Mouse (Mus musculus): ENCODE measurements around the gene Rbfox2. TPM values are rescaled to one million over a fixed set of nuclear protein-coding genes. Genes with fewer than 3 reads are reported as not detected.
"Not testable (repeated sequence)": the region's sequence is repeated elsewhere in the genome, so short reads cannot be mapped to it uniquely, and the experiment has no call there.

The Rbfox2 gene
- polyA plus RNA-seq, 1 experiment from 2014 or later: 118 TPM

DNA sequence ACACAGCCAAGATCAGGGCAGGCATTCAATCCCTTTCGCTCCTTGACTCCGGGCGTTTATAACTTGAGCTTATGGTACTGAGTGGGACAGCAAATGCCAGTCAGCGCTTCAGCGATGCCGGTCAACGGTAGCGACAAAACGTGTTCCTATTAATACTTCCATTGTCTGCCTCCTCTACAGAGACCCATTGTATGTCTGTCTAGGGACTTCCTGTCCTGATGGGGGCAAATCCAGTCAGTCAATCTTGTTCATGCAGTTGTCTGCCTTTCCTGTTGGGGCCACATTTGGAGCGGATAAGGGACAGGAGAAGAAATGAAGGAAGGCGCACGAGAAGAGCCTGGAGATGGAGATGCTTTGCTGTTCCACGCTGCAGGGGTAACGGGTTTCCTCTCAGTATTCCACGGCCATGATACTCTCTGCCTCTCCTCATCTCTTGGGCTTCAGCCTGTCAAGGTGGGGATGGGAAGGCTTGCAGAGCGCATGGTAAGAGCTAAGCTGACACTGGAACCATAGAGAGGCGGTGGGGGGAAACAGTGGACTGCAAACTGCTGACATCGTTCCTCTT, 36.2 kb upstream of the Rbfox2 start:
- Histone ChIP-seq H3K9me3 (no peaks in the 10 kb centered on the region), H3K36me3 (no peaks in the 10 kb centered on the region), H3K4me1 (peaks cover 18% of the 10 kb centered on the region), H3K4me3 (peak overlapping the region; percentile 23), H3K4me2 (replicated peaks) (peak overlapping the region; percentile 51), H3K27ac (replicated peaks) (peak overlapping the region; percentile 49), H3K27me3 (peaks cover 3% of the 10 kb centered on the region), H3K9ac (replicated peaks) (peak overlapping the region; percentile 43; the same call in 1 of the 2 replicates)
- 33% methylated on average over 18 of the region's 18 CpGs for WGBS
- 0 out of 2 replicates have a peak, but pooled peaks have one; percentile 19 for ATAC-seq (ENCODE audit: low FRiP score, low read depth)

DNA sequence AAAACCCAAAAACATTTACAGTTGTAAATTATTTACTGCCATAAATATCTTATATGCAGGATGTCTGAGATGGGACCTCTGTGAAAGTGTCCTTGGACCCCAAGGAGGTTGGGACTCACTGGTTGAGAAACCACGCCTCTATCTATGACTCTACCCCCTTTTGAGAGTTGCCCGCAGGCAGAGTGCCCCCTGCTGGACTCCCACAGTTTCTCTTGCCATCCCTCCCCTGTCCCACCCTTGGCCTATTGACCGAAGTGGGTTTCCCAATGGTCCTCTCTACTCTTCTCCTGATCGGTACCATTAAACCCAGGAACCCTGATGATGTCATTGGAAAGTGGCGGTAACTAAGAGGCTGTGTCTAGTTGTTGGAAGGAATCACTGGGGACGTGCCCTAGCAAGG, 35.2 kb upstream of the Rbfox2 start:
- no peak overlapping the region for H3K4me2 ChIP-seq (replicated peaks)
- H3K9me3 ChIP-seq: no peaks in the 10 kb centered on the region
- H3K4me3 ChIP-seq: no peak overlapping the region
- H3K36me3 ChIP-seq: no peaks in the 10 kb centered on the region
- WGBS: 91% methylated on average over 6 of the region's 6 CpGs
- no peak for ATAC-seq (ENCODE audit: low FRiP score, low read depth)
- H3K27ac ChIP-seq (replicated peaks): no peak overlapping the region
- H3K9ac ChIP-seq (replicated peaks): no peak overlapping the region
- H3K27me3 ChIP-seq: peaks cover 3% of the 10 kb centered on the region
- peaks cover 18% of the 10 kb centered on the region for H3K4me1 ChIP-seq

DNA sequence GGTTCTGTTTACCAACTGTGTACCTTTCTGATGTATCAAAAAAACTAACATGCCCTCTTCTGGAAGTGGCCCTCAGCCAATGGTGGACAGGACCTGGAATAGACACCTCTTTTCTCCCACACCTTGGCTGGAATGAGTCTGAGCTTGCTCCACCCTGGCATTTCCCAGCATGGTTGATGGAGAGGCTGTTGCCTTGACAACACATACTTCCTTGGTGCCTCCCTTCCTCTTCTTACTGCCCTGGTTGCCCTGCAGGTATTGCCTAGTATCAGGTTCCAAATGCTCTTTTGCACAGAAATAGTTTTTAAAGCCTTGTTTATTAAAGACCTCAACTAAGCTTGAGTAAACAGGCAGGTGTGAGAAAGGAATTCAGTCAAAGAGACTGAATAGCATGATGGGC, 33.8 kb upstream of the Rbfox2 start:
- Histone ChIP-seq H3K36me3 (no peaks in the 10 kb centered on the region), H3K9me3 (no peaks in the 10 kb centered on the region), H3K4me2 (replicated peaks) (no peak overlapping the region), H3K27ac (replicated peaks) (no peak overlapping the region), H3K27me3 (peaks cover 3% of the 10 kb centered on the region), H3K4me3 (no peak overlapping the region), H3K4me1 (peaks cover 31% of the 10 kb centered on the region), H3K9ac (replicated peaks) (no peak overlapping the region)
- ATAC-seq (ENCODE audit: low FRiP score, low read depth): no peak

DNA sequence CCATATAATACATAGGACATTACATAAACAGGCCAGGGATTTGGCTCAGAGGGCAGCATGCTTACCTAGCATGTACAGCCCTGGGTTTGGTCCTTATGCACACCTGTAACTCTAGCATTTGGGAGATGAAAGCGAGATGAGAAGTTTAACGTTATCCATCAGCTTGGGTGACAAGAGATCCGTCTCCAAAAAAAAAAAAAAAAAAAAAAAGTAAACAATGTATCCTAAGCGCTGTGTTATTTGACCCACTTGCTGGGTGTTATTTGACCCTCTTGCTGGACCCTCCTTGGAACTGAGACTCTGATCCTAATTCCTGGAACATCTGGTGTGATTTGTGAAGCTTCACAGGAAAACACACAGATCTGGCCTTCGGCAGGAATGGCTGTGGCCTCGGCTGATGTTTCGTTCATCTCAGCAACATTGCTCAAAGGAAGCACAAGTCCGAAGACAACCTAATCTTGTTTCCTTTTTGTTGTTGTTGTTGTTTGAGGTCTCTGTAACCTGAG, 32.2 kb upstream of the Rbfox2 start:
- 81% methylated on average over 8 of the region's 8 CpGs for WGBS
- ATAC-seq (ENCODE audit: low FRiP score, low read depth): no peak
- H3K27me3 ChIP-seq: peaks cover 3% of the 10 kb centered on the region
- H3K4me3 ChIP-seq: no peak overlapping the region
- H3K4me1 ChIP-seq: peaks cover 26% of the 10 kb centered on the region
- no peak overlapping the region for H3K27ac ChIP-seq (replicated peaks)
- H3K9me3 ChIP-seq: no peaks in the 10 kb centered on the region
- no peak overlapping the region for H3K9ac ChIP-seq (replicated peaks)
- H3K4me2 ChIP-seq (replicated peaks): no peak overlapping the region
- no peaks in the 10 kb centered on the region for H3K36me3 ChIP-seq

DNA sequence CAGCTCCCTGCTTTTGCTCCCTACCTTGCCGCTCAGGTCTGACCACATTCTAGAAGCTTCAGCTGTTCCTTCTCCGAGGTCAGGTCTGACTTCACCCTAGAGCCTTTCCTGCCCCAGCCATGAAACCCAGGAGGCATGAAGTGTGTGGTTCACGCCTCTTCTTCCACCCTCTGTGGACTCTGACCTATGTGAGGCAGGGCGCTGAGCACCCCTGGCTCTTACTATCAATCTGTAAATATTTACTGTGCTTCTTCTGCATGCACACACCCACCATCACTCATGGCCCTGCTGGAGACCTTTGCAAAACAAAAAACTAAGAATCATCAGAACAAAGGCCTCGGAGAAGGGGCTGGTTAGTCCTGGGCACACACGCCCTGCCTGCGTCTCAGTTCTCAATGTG, 31.6 kb upstream of the Rbfox2 start:
- peaks cover 3% of the 10 kb centered on the region for H3K27me3 ChIP-seq
- H3K4me2 ChIP-seq (replicated peaks): no peak overlapping the region
- no peak overlapping the region for H3K27ac ChIP-seq (replicated peaks)
- H3K36me3 ChIP-seq: no peaks in the 10 kb centered on the region
- 77% methylated on average over 7 of the region's 7 CpGs for WGBS
- H3K9me3 ChIP-seq: no peaks in the 10 kb centered on the region
- H3K4me1 ChIP-seq: peaks cover 20% of the 10 kb centered on the region
- no peak overlapping the region for H3K4me3 ChIP-seq
- H3K9ac ChIP-seq (replicated peaks): no peak overlapping the region
- ATAC-seq (ENCODE audit: low FRiP score, low read depth): no peak

DNA sequence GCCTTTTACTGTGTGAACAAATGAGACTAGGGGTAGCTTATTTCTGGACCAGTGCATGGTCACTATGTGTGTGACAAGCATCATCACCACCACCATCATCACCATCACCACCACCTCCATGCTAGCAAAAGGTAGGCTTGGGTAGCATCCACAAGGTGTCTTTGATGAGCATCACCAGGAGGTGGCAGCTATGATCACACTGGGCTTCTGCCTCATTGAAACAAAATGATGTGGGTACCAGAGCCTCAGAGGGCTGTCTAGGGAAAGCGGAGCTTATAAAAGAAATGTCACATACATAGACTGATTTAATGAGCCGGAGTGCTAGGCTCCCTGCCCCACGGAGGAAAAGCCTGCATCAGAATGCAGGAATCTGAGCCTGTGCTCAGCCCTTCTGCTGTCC, 31.1 kb upstream of the Rbfox2 start:
- Histone ChIP-seq H3K9me3 (no peaks in the 10 kb centered on the region), H3K9ac (replicated peaks) (no peak overlapping the region), H3K4me1 (peaks cover 15% of the 10 kb centered on the region), H3K27me3 (peaks cover 3% of the 10 kb centered on the region), H3K4me2 (replicated peaks) (no peak overlapping the region), H3K4me3 (no peak overlapping the region), H3K36me3 (no peaks in the 10 kb centered on the region), H3K27ac (replicated peaks) (no peak overlapping the region)
- 71% methylated on average over 3 of the region's 3 CpGs for WGBS
- no peak for ATAC-seq (ENCODE audit: low FRiP score, low read depth)

DNA sequence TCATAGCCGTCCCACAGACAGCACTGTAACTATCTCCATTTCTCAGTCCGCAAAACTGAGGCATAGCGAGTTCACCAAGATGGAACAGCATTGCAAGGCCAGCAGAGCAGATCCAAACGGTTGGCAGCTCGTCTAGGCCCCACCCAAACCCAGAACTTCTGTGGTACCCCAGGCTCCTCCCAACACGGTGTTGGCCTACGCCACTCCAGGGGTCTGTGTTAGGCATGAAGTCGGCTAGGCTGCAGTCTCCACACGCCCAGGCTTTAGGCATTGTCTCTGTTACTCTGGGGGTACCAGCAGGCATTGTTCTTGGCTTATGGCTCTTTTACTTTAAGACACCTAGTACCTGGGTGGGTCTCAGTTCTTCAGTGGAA, 30.2 kb upstream of the Rbfox2 start:
- no peak overlapping the region for H3K9ac ChIP-seq (replicated peaks)
- WGBS: 45% methylated on average over 9 of the region's 9 CpGs
- H3K9me3 ChIP-seq: no peaks in the 10 kb centered on the region
- H3K36me3 ChIP-seq: no peaks in the 10 kb centered on the region
- peak; percentile 30; the same call in 1 of the 2 replicates for ATAC-seq (ENCODE audit: low FRiP score, low read depth)
- H3K4me1 ChIP-seq: peaks cover 13% of the 10 kb centered on the region
- H3K4me3 ChIP-seq: peak overlapping the region; percentile 37; the same call in 1 of the 2 replicates
- H3K27ac ChIP-seq (replicated peaks): no peak overlapping the region
- peak overlapping the region; percentile 50 for H3K4me2 ChIP-seq (replicated peaks)
- peaks cover under 1% of the 10 kb centered on the region; the same call in 1 of the 2 replicates for H3K27me3 ChIP-seq

DNA sequence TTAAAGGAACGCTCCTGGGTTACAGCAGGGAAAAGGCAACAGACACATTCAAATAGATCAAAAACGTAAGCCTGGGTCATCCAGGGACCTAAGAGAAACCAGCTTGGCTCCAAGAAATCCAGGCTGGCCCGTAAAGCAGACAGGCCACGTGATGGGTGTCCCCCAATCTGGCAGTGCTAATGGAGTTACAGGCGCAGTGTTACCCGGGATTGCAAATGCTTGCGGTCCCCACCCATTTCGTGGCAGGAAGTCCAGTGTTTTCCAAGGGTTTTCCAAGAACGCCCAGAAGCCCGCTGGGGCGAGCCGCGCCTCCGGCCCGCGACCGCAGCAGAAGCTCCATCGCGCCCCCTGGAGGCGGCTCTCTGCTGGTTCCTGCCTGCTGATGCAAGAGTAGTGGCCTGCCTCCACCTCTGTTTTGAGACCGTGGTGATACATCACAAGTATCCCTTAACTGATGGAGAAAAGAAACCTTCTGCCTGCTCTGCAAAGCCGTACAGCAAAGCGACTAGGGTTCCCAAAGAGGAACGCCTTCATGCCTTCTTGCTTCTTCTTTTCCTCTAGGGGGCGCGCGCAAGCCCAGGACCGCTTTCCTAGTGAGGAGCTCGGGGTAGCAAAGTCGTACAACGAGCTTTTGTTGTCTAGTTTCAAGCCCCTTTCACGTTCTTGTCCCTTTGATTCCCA, 29.6 kb upstream of the Rbfox2 start:
- WGBS: under 1% methylated on average over 32 of the region's 32 CpGs
- Histone ChIP-seq H3K27me3 (no peaks in the 10 kb centered on the region; the same call in 1 of the 2 replicates), H3K4me3 (peak overlapping the region; percentile 37), H3K9me3 (no peaks in the 10 kb centered on the region), H3K4me2 (replicated peaks) (peak overlapping the region; percentile 50), H3K36me3 (no peaks in the 10 kb centered on the region), H3K9ac (replicated peaks) (peak overlapping the region; percentile 49), H3K27ac (replicated peaks) (peak overlapping the region; percentile 30; the same call in 1 of the 2 replicates), H3K4me1 (peaks cover 13% of the 10 kb centered on the region)
- peak; percentile 58 for ATAC-seq (ENCODE audit: low FRiP score, low read depth)

DNA sequence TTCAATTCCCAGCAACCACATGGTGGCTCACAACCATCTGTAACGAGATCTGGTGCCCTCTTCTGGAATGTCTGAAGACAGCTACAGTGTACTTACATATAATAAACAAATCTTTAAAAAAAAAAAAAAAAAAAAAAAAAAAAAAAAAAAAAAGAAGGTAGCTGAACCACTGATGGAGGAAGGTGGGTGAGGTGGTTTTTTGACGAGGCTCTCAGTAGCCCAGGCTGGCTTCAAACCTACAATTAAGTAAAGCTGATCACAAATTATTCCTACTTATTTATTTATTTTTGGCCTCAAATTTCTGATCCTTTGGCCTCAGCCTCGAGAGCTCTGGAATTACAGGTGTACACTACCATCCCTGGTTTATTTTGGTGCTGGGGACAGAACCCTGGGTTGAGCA, 28.4 kb upstream of the Rbfox2 start:
- 84% methylated on average over 3 of the region's 3 CpGs for WGBS

DNA sequence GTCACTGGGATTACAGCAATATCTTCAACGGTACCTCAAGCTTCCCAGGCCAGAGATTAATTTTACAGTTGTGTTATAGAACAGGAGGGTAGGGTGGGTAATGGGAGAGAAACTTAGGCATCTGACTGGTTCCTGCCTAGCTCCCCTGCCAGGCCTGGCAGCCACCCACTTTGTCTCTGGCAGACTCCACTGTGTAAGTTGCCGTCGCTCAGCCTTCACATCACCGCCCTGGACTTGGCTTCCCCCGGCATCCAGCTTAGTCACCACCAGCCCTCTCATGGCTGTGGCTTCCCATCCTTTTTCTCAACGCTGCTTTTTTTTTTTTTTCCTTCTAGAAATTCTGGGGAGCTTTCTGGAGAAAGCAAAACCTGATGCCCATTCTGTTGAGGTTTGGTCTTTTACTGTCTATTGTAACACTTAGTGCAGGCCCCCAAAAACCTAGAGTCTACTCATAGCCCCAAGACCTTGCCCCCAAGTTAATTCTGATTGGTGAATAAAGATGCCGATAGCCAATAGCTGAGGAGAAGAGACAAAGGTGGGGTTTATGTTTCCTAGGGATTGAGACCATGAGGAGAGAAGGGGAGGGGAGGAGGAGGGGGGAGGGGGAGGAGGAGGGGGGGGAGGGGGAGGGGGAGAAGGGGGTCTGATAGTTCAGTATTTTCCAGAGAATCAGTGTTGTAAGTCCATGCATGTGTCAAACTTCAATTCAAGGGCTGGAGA, 25.6 kb upstream of the Rbfox2 start:
- peaks cover 13% of the 10 kb centered on the region for H3K4me1 ChIP-seq
- H3K27ac ChIP-seq (replicated peaks): no peak overlapping the region
- no peaks in the 10 kb centered on the region for H3K27me3 ChIP-seq
- no peak for ATAC-seq (ENCODE audit: low FRiP score, low read depth)
- H3K9me3 ChIP-seq: no peaks in the 10 kb centered on the region
- H3K4me2 ChIP-seq (replicated peaks): no peak overlapping the region
- no peaks in the 10 kb centered on the region for H3K36me3 ChIP-seq
- no peak overlapping the region for H3K4me3 ChIP-seq
- H3K9ac ChIP-seq (replicated peaks): no peak overlapping the region
- 65% methylated on average over 7 of the region's 7 CpGs for WGBS

More for the DNA sequence above, 28.4 kb upstream of the Rbfox2 start:
- H3K9ac ChIP-seq (replicated peaks); H3K27me3 ChIP-seq; H3K27ac ChIP-seq (replicated peaks); H3K9me3 ChIP-seq; H3K36me3 ChIP-seq; H3K4me3 ChIP-seq; H3K4me2 ChIP-seq (replicated peaks); ATAC-seq (ENCODE audit: low FRiP score, low read depth): not testable (repeated sequence)
- peaks cover 13% of the 10 kb centered on the region for H3K4me1 ChIP-seq

DNA sequence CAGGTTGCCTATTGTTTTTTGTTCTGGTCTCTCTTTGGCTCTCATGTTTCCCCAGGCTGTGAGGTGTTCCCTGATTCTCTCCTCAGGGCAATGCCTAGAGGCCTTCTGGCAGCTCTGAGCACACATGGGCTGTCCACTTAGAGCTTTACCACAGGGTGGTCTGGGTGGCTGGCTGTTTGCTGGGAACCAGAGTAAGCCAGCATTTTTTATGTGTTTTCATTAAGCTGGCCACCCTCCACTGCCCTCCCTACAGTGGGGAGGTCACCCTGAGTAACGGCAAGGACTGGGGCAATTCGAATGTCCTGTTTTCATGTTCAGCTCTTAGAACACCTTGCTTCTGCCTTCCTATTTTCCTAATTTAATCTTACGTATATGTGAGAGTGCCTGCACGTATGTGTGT, 24.6 kb upstream of the Rbfox2 start:
- WGBS: 71% methylated on average over 4 of the region's 4 CpGs
- Histone ChIP-seq H3K4me1 (peaks cover 7% of the 10 kb centered on the region), H3K9me3 (no peaks in the 10 kb centered on the region), H3K4me2 (replicated peaks) (no peak overlapping the region), H3K27ac (replicated peaks) (no peak overlapping the region), H3K27me3 (no peaks in the 10 kb centered on the region), H3K4me3 (no peak overlapping the region), H3K9ac (replicated peaks) (no peak overlapping the region), H3K36me3 (no peaks in the 10 kb centered on the region)
- ATAC-seq (ENCODE audit: low FRiP score, low read depth): no peak

DNA sequence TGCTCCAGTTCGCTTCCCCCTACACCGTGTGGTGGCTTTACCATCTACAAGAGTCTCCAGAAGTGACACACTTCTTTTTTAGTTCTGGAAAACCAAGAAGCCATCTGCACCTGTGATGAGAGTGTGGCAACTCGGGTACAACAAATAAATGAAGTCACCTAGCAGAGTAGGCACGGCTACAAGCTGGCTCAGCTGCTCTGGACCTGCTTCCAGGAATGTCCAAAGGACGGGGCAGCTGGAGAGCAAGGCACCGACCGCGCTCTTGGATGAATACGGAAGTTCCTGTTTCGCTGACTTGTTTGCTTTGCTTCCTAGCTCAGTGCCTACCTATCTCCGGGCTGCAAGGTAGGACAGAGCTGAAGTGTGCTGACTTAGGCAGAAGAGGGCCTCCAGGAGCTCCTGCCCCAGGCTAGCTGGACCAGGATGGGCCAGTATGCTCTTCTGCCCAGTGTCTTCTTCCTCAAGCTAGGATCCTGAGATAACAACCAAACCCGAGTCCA, 22.9 kb upstream of the Rbfox2 start:
- Histone ChIP-seq H3K27ac (replicated peaks) (no peak overlapping the region), H3K9ac (replicated peaks) (no peak overlapping the region), H3K9me3 (no peaks in the 10 kb centered on the region), H3K36me3 (no peaks in the 10 kb centered on the region), H3K4me2 (replicated peaks) (no peak overlapping the region), H3K4me3 (no peak overlapping the region), H3K27me3 (no peaks in the 10 kb centered on the region), H3K4me1 (no peaks in the 10 kb centered on the region)
- 83% methylated on average over 12 of the region's 12 CpGs for WGBS
- no peak for ATAC-seq (ENCODE audit: low FRiP score, low read depth)
